Comparison of ENCODE assay signal across 17 mouse cellular contexts in genomic region chr1:185819044-185819443, GRCm38 (mm10).
DNase-seq lines count a peak whose midpoint lies in the region; ATAC-seq and TF ChIP-seq lines count a peak whose summit lies in the region.
"Had no signal": no experiment of that assay in that cellular context is flagged by ENCODE, and none has a peak within 500 bp of the region (broad histone marks: within the 10 kb centered on the region; RNA-seq: fewer than 3 reads in every experiment).

No protein-coding gene starts in this region.

- no peak for TF ChIP-seq CTCF in hindbrain, postnatal 0 days (IDR thresholded peaks at IDR 0.05; ENCODE audit: low read depth)
- TF ChIP-seq CTCF in stomach, postnatal 0 days (IDR thresholded peaks at IDR 0.05; ENCODE audit: low read depth), result no peak

- no peaks in the 10 kb centered on the region for H3K27me3 ChIP-seq in hindbrain, embryonic 11.5 days (ENCODE audit: control insufficient read depth, insufficient read depth, low read length)
- no peaks in the 10 kb centered on the region for H3K27me3 ChIP-seq in hindbrain, postnatal 0 days (ENCODE audit: insufficient read depth, low read length)
- H3K27me3 ChIP-seq in stomach, embryonic 15.5 days (replicated peaks), result no peaks in the 10 kb centered on the region
- no peaks in the 10 kb centered on the region for H3K27me3 ChIP-seq in stomach, postnatal 0 days (ENCODE audit: control insufficient read depth, insufficient read depth, low read length)
- no peaks in the 10 kb centered on the region for H3K27me3 ChIP-seq in hindbrain, embryonic 16.5 days (replicated peaks; ENCODE audit: control insufficient read depth, insufficient read depth, low read length)
- H3K27me3 ChIP-seq: limb, embryonic 15.5 days had no signal

- DNase-seq in hindbrain, embryonic 11.5 days (ENCODE audit: low spot score), result peak; percentile 23
- no peak for DNase-seq in hindbrain, postnatal 0 days (ENCODE audit: low spot score)
- no peak for DNase-seq in stomach, postnatal 0 days (ENCODE audit: low spot score)
- no peak for DNase-seq in spleen, adult 12 weeks (ENCODE audit: low spot score)
- DNase-seq in urinary bladder, postnatal 14 days (ENCODE audit: low spot score), result no peak
- DNase-seq: cerebellum, postnatal 25 days; gastrocnemius, adult 2 months; heart, adult 11 months; lung, adult 2 months; lung, postnatal 4 days; midbrain, embryonic 14.5 days; right cerebral cortex, postnatal 25 days; thymus, adult 18-20 months had no signal

- 22% methylated on average over 5 of the region's 5 CpGs for WGBS in hindbrain, embryonic 11.5 days
- 24% methylated on average over 5 of the region's 5 CpGs for WGBS in hindbrain, postnatal 0 days
- 20% methylated on average over 5 of the region's 5 CpGs for WGBS in stomach, embryonic 15.5 days
- WGBS in stomach, postnatal 0 days, result 32% methylated on average over 5 of the region's 5 CpGs
- 20% methylated on average over 5 of the region's 5 CpGs for WGBS in hindbrain, embryonic 16.5 days

- no peak overlapping the region for H3K4me3 ChIP-seq in hindbrain, embryonic 11.5 days (ENCODE audit: low read depth, low read length)
- H3K4me3 ChIP-seq in hindbrain, postnatal 0 days (ENCODE audit: low read length), result no peak overlapping the region
- no peak overlapping the region for H3K4me3 ChIP-seq in stomach, embryonic 15.5 days (replicated peaks)
- no peak overlapping the region for H3K4me3 ChIP-seq in stomach, postnatal 0 days (ENCODE audit: low read depth, low read length)
- H3K4me3 ChIP-seq in hindbrain, embryonic 16.5 days (ENCODE audit: low read length), result no peak overlapping the region
- H3K4me3 ChIP-seq: gastrocnemius, adult 2 months; limb, embryonic 15.5 days had no signal

- H3K4me1 ChIP-seq in hindbrain, embryonic 11.5 days (replicated peaks; ENCODE audit: control insufficient read depth, insufficient read depth, low read length), result no peaks in the 10 kb centered on the region
- no peaks in the 10 kb centered on the region for H3K4me1 ChIP-seq in hindbrain, postnatal 0 days (ENCODE audit: insufficient read depth, low read length)
- H3K4me1 ChIP-seq in stomach, embryonic 15.5 days, result no peaks in the 10 kb centered on the region
- no peaks in the 10 kb centered on the region for H3K4me1 ChIP-seq in stomach, postnatal 0 days (replicated peaks; ENCODE audit: control insufficient read depth, insufficient read depth)
- no peaks in the 10 kb centered on the region for H3K4me1 ChIP-seq in hindbrain, embryonic 16.5 days (ENCODE audit: control insufficient read depth, insufficient read depth, low read depth, low read length)
- H3K4me1 ChIP-seq: limb, embryonic 15.5 days had no signal

- no peak overlapping the region for H3K9ac ChIP-seq in hindbrain, embryonic 11.5 days (ENCODE audit: low read depth, low read length)
- H3K9ac ChIP-seq in hindbrain, postnatal 0 days (replicated peaks; ENCODE audit: low read length), result no peak overlapping the region
- H3K9ac ChIP-seq in stomach, embryonic 15.5 days, result no peak overlapping the region
- H3K9ac ChIP-seq in stomach, postnatal 0 days (ENCODE audit: low read length), result no peak overlapping the region
- no peak overlapping the region for H3K9ac ChIP-seq in hindbrain, embryonic 16.5 days (ENCODE audit: low read depth, low read length)
- H3K9ac ChIP-seq: limb, embryonic 15.5 days had no signal

- H3K36me3 ChIP-seq in hindbrain, embryonic 11.5 days (ENCODE audit: control insufficient read depth, insufficient read depth, low read length), result no peaks in the 10 kb centered on the region
- H3K36me3 ChIP-seq in hindbrain, postnatal 0 days (ENCODE audit: insufficient read depth, low read length), result no peaks in the 10 kb centered on the region
- H3K36me3 ChIP-seq in stomach, embryonic 15.5 days, result no peaks in the 10 kb centered on the region
- H3K36me3 ChIP-seq in stomach, postnatal 0 days (ENCODE audit: control insufficient read depth, insufficient read depth, low read length), result no peaks in the 10 kb centered on the region
- no peaks in the 10 kb centered on the region for H3K36me3 ChIP-seq in hindbrain, embryonic 16.5 days (ENCODE audit: control insufficient read depth, insufficient read depth, low read length)
- H3K36me3 ChIP-seq: limb, embryonic 15.5 days had no signal

- peak; percentile 71 for ATAC-seq in hindbrain, embryonic 11.5 days (ENCODE audit: low FRiP score)
- no peak for ATAC-seq in hindbrain, postnatal 0 days
- ATAC-seq in stomach, embryonic 15.5 days (ENCODE audit: insufficient read depth, low FRiP score, low read depth), result peak; percentile 56; the same call in 1 of the 2 replicates
- no peak for ATAC-seq in stomach, postnatal 0 days (ENCODE audit: low FRiP score, low TSS enrichment)
- peak; percentile 65 for ATAC-seq in hindbrain, embryonic 16.5 days
- ATAC-seq: forebrain, embryonic 14.5 days had no signal

- no peak overlapping the region for H3K4me2 ChIP-seq in hindbrain, embryonic 11.5 days (replicated peaks; ENCODE audit: low read depth, low read length)
- H3K4me2 ChIP-seq in hindbrain, postnatal 0 days (ENCODE audit: low read depth, low read length), result no peak overlapping the region
- no peak overlapping the region for H3K4me2 ChIP-seq in stomach, embryonic 15.5 days
- no peak overlapping the region for H3K4me2 ChIP-seq in stomach, postnatal 0 days (replicated peaks; ENCODE audit: low read depth)
- no peak overlapping the region for H3K4me2 ChIP-seq in hindbrain, embryonic 16.5 days (ENCODE audit: low read length)
- H3K4me2 ChIP-seq: limb, embryonic 15.5 days had no signal

- H3K27ac ChIP-seq in hindbrain, embryonic 11.5 days (ENCODE audit: low read depth, low read length), result no peak overlapping the region
- H3K27ac ChIP-seq in hindbrain, postnatal 0 days, result no peak overlapping the region
- H3K27ac ChIP-seq in stomach, embryonic 15.5 days, result no peak overlapping the region
- H3K27ac ChIP-seq in stomach, postnatal 0 days (replicated peaks), result no peak overlapping the region
- no peak overlapping the region for H3K27ac ChIP-seq in hindbrain, embryonic 16.5 days (ENCODE audit: low read depth, low read length)
- H3K27ac ChIP-seq: gastrocnemius, adult 2 months had no signal

- no peaks in the 10 kb centered on the region for H3K9me3 ChIP-seq in hindbrain, embryonic 11.5 days (ENCODE audit: control insufficient read depth, low read length)
- H3K9me3 ChIP-seq in hindbrain, postnatal 0 days (ENCODE audit: low read length), result no peaks in the 10 kb centered on the region
- no peaks in the 10 kb centered on the region for H3K9me3 ChIP-seq in stomach, embryonic 15.5 days
- no peaks in the 10 kb centered on the region for H3K9me3 ChIP-seq in stomach, postnatal 0 days (ENCODE audit: control insufficient read depth, low read length)
- peaks cover 4% of the 10 kb centered on the region for H3K9me3 ChIP-seq in hindbrain, embryonic 16.5 days (ENCODE audit: control insufficient read depth, low read length)
- H3K9me3 ChIP-seq: limb, embryonic 15.5 days had no signal

- TF ChIP-seq EP300 in stomach, postnatal 0 days (optimal IDR thresholded peaks at IDR 0.05), result no peak

Comparison
In these comparisons a context has a peak if more than half of its experiments do, and no peak if none do; other contexts are left out.
1. ATAC-seq: peak in hindbrain, embryonic 11.5 days (single experiment), stomach, embryonic 15.5 days (single experiment) and hindbrain, embryonic 16.5 days (single experiment); none in hindbrain, postnatal 0 days (single experiment) and stomach, postnatal 0 days (single experiment).